Mouse (Mus musculus) heart, adult 10 weeks (tissue): ENCODE data around the gene Cuzd1. TPM values are rescaled to one million over a fixed set of nuclear protein-coding genes. Genes with fewer than 3 reads are reported as not detected.

Source experiments
- polyA plus RNA-seq: library from polyadenylated mRNA; stranded (reverse); fragments of 350-450 nt; fragmentation: Illumina TruSeq; extraction: RNeasy Lipid Tissue Mini Kit (QIAGEN cat#74804); gene quantifications from one replicate; pipeline ENCODE4 v1.2.3, GENCODE M21; 2014; ENCODE audit warnings: low read depth, low replicate concordance

The Cuzd1 gene
- polyA plus RNA-seq = 0.45 TPM

DNA sequence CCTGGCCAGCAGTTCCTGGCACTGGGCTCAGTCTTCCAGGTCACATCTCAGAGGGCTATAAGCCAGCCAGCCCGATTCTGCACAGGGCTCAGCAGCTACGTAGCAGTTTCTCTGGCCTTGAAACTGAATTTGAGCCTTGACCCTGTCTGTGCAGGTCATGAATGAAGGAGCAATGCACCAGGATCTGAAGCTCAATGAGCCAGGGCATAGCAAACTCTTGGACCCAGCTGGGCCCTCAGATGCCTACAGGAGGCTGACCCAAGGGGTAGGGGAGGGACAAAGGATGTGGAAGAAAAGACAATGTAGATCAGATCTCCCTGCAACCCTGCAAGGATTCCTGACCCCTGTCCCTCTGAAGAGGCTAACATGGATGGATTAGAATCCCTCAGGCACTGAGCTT is at the start of gene Cuzd1:
Gene Cuzd1 (minus strand): TSS at position 101 of the 400 bp plus-strand sequence.

DNA sequence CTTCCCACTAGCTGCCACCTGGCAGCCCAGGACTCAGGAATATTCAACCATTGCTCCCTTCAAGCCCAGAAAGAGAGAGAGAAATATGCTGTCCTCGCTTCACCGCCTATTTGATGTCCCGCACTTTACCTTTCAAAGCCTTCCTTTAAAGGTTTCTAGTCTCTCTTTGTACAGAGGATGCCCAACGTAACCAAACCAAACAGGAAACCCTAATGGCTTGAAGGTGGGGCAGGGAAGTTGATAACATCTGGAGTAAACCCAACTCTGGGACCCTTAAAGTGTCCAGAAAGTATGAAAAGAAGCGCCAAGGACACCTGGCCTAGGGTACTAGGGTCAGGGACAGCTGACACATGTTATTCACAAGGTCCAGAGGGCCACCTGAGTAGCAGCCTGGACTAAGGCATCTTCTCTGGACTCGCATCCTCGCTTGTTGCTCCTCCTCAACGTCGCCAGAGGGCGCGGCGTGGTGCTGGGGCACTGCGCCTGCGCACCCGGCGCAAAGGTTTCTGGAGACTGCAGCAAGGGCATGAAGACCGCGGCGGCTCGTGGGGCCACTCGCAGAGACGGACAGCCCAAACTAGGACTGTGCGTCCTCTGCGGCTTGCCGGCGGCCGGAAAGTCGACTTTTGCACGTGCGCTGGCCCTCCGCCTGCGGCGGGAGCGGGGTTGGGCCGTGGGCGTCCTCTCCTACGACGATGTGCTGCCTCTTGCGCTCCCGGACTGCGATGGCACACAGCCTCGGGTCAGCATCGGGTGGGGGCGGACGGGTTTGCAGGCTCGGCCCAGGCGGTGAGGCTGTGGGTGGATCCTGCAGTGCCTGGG is 48.8 kb upstream of the Cuzd1 start, which contains the start of gene Pstk:
Gene Pstk (plus strand): TSS at position 494 of the 822 bp plus-strand sequence.

DNA sequence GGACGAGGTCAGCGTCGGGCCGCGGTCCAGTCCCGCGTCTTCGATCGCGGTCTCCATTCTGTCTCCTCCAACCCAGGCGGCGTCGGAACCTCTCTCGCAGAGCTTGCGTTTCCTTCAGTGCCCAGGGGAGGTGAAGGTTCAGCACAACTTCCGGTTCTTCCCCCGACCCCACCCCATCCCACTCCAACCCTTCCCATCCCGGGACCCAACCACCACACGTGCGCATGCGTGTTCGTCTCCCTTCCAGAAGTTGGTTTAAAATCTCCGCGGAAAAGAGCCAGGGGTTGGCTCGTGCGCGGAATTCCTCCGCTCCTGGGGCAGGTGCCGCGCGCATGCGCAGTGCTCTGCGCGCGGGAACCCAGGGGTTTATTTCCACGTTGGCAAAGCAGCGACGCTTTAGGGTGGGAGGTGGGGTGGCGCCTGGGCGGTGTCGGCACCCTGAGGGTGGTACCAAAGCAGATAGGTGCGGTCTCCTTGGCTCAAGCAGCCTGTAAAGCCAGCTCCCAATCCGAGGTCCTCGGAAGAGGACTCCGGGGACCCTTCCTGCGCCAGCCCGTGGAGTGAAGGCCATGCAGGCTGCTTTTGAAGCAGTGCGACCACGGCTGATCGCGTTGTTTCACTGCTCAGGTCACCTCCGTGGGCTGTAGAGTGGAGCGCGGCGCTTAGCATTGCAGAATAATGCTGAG is 40.7 kb upstream of the Cuzd1 start, which contains the start of gene 2310057M21Rik:
Gene 2310057M21Rik (minus strand): TSS at position 145 of the 686 bp plus-strand sequence.

DNA sequence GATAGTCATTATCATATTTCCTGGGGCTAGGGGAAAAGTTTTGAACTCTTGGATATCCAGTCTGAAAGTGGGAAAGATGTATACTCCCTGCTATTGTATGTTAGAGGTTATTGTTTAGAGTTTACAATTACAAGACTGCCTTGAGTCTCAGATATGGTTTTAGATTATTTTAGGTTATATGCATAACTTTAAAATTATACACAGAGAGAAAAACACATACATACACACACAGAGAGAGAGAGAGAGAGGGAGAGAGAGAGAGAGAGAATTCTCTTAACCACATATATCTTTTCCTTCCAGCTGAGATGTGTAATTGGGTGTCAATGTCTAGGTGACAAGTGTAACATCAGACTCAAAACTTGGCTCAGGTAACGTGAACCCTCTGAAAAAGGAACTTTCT is 11.5 kb upstream of the Cuzd1 start, which contains the start of gene Fam24a:
Gene Fam24a (plus strand): TSS at position 301 of the 400 bp plus-strand sequence.

DNA sequence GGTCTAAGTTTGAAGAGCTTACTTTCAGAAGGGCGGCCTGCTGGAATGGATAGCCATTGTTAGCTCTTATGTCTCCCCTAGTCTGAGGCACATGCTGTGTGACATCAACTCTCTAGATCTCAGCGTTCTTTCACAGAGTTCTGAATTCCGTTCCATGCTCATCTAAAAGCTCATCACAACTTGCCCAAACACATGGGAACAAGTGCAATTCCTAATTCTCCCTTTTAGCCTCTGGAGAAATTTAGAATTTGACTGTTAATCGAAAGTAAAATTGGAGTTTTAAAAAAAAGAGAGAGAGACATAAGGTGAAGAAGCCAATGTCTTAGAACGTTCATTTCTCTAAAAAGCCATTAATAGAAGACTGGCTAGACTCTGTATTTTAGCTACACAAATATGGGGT is 7.3 kb upstream of the Cuzd1 start, which contains the start of gene Fam24b:
Gene Fam24b (minus strand): TSS at position 101 of the 400 bp plus-strand sequence.

Other genes with a start within 250 kb of the Cuzd1 start
- not detected for gene 4933402N03Rik, start 176.0 kb downstream of the Cuzd1 start, polyA plus RNA-seq
- 0.99 TPM for gene 5430419D17Rik, start 147.9 kb downstream of the Cuzd1 start, polyA plus RNA-seq
- gene Fam24b, start 7.2 kb upstream of the Cuzd1 start, polyA plus RNA-seq = not detected
- gene Fam24a, start 11.6 kb upstream of the Cuzd1 start, polyA plus RNA-seq = not detected
- gene 2310057M21Rik, start 40.5 kb upstream of the Cuzd1 start, polyA plus RNA-seq = 9.1 TPM
- 67.3 TPM for gene Pstk, start 48.8 kb upstream of the Cuzd1 start, polyA plus RNA-seq
- 16.9 TPM for gene Ikzf5, start 88.2 kb upstream of the Cuzd1 start, polyA plus RNA-seq
- 211 TPM for gene Acadsb, start 88.3 kb upstream of the Cuzd1 start, polyA plus RNA-seq
- not detected for gene Hmx3, start 220.6 kb upstream of the Cuzd1 start, polyA plus RNA-seq
- gene Hmx2, start 226.5 kb upstream of the Cuzd1 start, polyA plus RNA-seq = not detected
- gene Bub3, start 237.9 kb upstream of the Cuzd1 start, polyA plus RNA-seq = 27.0 TPM